8 mouse cellular contexts compared by ENCODE assay signal in the genomic region with DNA sequence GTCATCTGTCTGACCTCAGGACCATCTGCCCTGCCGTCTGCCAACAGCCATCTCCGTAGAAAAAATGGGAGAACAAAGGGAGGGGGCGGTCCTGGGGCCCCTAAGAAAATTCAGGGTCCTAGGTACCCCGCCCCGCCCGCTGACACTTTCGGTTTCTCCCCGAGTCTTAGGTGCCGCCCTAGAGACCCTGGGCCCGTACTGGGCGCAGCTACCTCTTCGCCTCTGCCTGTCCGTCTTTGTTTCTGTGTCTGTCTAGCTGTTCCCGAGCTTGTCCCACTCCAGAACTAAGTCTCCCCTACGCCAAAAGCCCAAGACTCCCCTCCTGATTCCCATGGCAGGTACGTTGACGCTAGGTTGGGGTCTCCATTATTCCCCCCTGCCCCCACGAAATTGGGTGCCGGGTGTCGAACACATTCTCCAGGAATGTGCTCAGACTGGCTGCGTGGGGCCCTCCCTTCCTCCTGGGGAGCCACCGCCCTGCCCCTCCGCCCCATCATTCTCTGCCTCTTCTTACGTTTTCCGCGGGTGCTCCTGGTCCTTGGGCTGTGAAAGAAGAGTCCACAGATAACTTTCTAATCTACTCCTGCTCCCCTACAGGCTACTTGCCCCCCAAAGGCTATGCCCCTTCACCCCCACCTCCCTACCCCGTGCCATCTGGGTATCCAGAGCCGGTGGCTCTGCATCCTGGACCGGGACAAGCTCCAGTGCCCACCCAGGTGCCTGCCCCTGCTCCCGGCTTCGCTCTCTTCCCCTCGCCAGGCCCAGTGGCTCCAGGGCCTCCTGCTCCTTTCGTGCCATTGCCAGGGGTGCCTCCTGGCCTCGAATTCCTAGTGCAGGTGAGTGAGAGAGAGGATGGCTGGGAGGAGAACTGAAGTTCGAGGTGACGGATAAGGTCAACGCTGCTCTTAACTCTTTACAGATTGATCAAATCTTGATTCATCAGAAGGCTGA. TPM values are rescaled to one million over a fixed set of nuclear protein-coding genes. Genes with fewer than 3 reads are reported as not detected.
DNase-seq lines count a peak whose midpoint lies in the region; ATAC-seq and TF ChIP-seq lines count a peak whose summit lies in the region.

No protein-coding gene starts in this region.

- WGBS in kidney, adult 2 months: 12% methylated on average over 37 of the region's 37 CpGs
- WGBS in forebrain, embryonic 13.5 days: 15% methylated on average over 36 of the region's 37 CpGs
- 9% methylated on average over 35 of the region's 37 CpGs for WGBS in lung, embryonic 16.5 days
- WGBS in stomach, embryonic 15.5 days: 10% methylated on average over 37 of the region's 37 CpGs

- no peaks in the 10 kb centered on the region for H3K27me3 ChIP-seq in kidney, adult 2 months (replicated peaks; ENCODE audit: control insufficient read depth, insufficient read depth, low read length)
- no peaks in the 10 kb centered on the region for H3K27me3 ChIP-seq in MEL (ENCODE audit: control insufficient read depth in 1 of 2, insufficient read depth in 2 of 2, low read length in 2 of 2)
- H3K27me3 ChIP-seq in forebrain, embryonic 13.5 days: no peaks in the 10 kb centered on the region
- H3K27me3 ChIP-seq in lung, embryonic 16.5 days (ENCODE audit: control insufficient read depth, insufficient read depth, low read depth, low read length): no peaks in the 10 kb centered on the region
- H3K27me3 ChIP-seq in stomach, embryonic 15.5 days (replicated peaks): no peaks in the 10 kb centered on the region

- H3K4me3 ChIP-seq in kidney, adult 2 months (ENCODE audit: insufficient read depth, low read depth, low read length): peak overlapping the region; percentile 65
- peak overlapping the region; percentile 60 to 86 for H3K4me3 ChIP-seq in MEL (ENCODE audit: control insufficient read depth in 1 of 2, insufficient read depth in 1 of 2, low read depth in 2 of 2, low read length in 2 of 2)
- H3K4me3 ChIP-seq in forebrain, embryonic 13.5 days: peak overlapping the region; percentile 73
- peak overlapping the region; percentile 89 for H3K4me3 ChIP-seq in lung, embryonic 16.5 days (ENCODE audit: low read length)
- peak overlapping the region; percentile 72 for H3K4me3 ChIP-seq in stomach, embryonic 15.5 days (replicated peaks)

- H3K4me1 ChIP-seq in kidney, adult 2 months (ENCODE audit: control insufficient read depth, insufficient read depth, low read length): peaks cover 8% of the 10 kb centered on the region; the same call in 1 of the 2 replicates
- H3K4me1 ChIP-seq in MEL (ENCODE audit: control insufficient read depth in 1 of 2, insufficient read depth in 2 of 2, low read length in 2 of 2): peaks cover 4 to 14% of the 10 kb centered on the region in 2 experiments; a peak in 2 of 4 replicates
- H3K4me1 ChIP-seq in forebrain, embryonic 13.5 days: peaks cover 31% of the 10 kb centered on the region
- H3K4me1 ChIP-seq in lung, embryonic 16.5 days (replicated peaks; ENCODE audit: control insufficient read depth, insufficient read depth, low read length): peaks cover 16% of the 10 kb centered on the region
- H3K4me1 ChIP-seq in stomach, embryonic 15.5 days: peaks cover 20% of the 10 kb centered on the region

- no peak for TF ChIP-seq POLR2A in kidney, adult 2 months (IDR thresholded peaks at IDR 0.05; ENCODE audit: low read depth, low read length)
- no peak for TF ChIP-seq POLR2A in MEL (IDR thresholded peaks at IDR 0.05; ENCODE audit: control insufficient read depth in 1 of 2, insufficient read depth in 1 of 2, low read depth in 1 of 2, low read length in 2 of 2, poor library complexity in 1 of 2)

- no peak for TF ChIP-seq RAD21 in MEL (IDR thresholded peaks at IDR 0.05; ENCODE audit: low read depth, low read length)

- peak; percentile 60 for ATAC-seq in forebrain, embryonic 13.5 days
- peak; percentile 58 for ATAC-seq in lung, embryonic 16.5 days (ENCODE audit: low read depth)
- ATAC-seq in stomach, embryonic 15.5 days (ENCODE audit: insufficient read depth, low FRiP score, low read depth): peak; percentile 44

- peak overlapping the region; percentile 72 for H3K4me2 ChIP-seq in forebrain, embryonic 13.5 days
- H3K4me2 ChIP-seq in lung, embryonic 16.5 days (ENCODE audit: low read depth, low read length): peak overlapping the region; percentile 96
- H3K4me2 ChIP-seq in stomach, embryonic 15.5 days: peak overlapping the region; percentile 84

- peak overlapping the region; percentile 79 for H3K9ac ChIP-seq in MEL (ENCODE audit: control insufficient read depth, low read depth, low read length, poor library complexity, severe bottlenecking)
- H3K9ac ChIP-seq in forebrain, embryonic 13.5 days: peak overlapping the region; percentile 84
- peak overlapping the region; percentile 80 for H3K9ac ChIP-seq in lung, embryonic 16.5 days (ENCODE audit: low read length)
- peak overlapping the region; percentile 59 for H3K9ac ChIP-seq in stomach, embryonic 15.5 days

- no peak for TF ChIP-seq EP300 in MEL (IDR thresholded peaks at IDR 0.05; ENCODE audit: low read depth in 1 of 2, low read length in 2 of 2)

- peak overlapping the region; percentile 37 for H3K27ac ChIP-seq in kidney, adult 2 months (ENCODE audit: insufficient read depth, low read depth, low read length)
- peak overlapping the region; percentile 53 for H3K27ac ChIP-seq in MEL (ENCODE audit: control insufficient read depth, low read depth, low read length)
- peak overlapping the region; percentile 94 for H3K27ac ChIP-seq in forebrain, embryonic 13.5 days
- peak overlapping the region; percentile 98 for H3K27ac ChIP-seq in lung, embryonic 16.5 days (ENCODE audit: low read length)
- H3K27ac ChIP-seq in stomach, embryonic 15.5 days: peak overlapping the region; percentile 93

- peaks cover 3% of the 10 kb centered on the region; the same call in 1 of the 2 replicates for H3K79me2 ChIP-seq in MEL (ENCODE audit: control insufficient read depth, insufficient read depth, low read length, poor library complexity)

- no peaks in the 10 kb centered on the region for H3K36me3 ChIP-seq in kidney, adult 2 months (ENCODE audit: control insufficient read depth, insufficient read depth, low read length)
- H3K36me3 ChIP-seq in MEL (ENCODE audit: control insufficient read depth in 1 of 2, insufficient read depth in 2 of 2, low read length in 2 of 2): peaks cover 0 to 2% of the 10 kb centered on the region in 2 experiments; a peak in 1 of 4 replicates
- H3K36me3 ChIP-seq in forebrain, embryonic 13.5 days (ENCODE audit: poor library complexity, severe bottlenecking): peaks cover 39% of the 10 kb centered on the region
- peaks cover 33% of the 10 kb centered on the region for H3K36me3 ChIP-seq in lung, embryonic 16.5 days (ENCODE audit: control insufficient read depth, insufficient read depth, low read length)
- H3K36me3 ChIP-seq in stomach, embryonic 15.5 days: peaks cover 37% of the 10 kb centered on the region

- no peak for TF ChIP-seq CTCF in kidney, adult 2 months (conservative IDR thresholded peaks at IDR 0.05; ENCODE audit: insufficient read depth, insufficient read length, low read depth, low read length)
- TF ChIP-seq CTCF in MEL (IDR thresholded peaks at IDR 0.05 in 2 of 3, conservative IDR thresholded peaks at IDR 0.05 in 1 of 3; ENCODE audit: control insufficient read depth in 1 of 3, insufficient read depth in 1 of 3, low read depth in 2 of 3, low read length in 3 of 3, poor library complexity in 1 of 3, severe bottlenecking in 1 of 3): no peak

- H3K9me3 ChIP-seq in MEL (replicated peaks; ENCODE audit: insufficient read depth, low read length): no peaks in the 10 kb centered on the region
- no peaks in the 10 kb centered on the region for H3K9me3 ChIP-seq in forebrain, embryonic 13.5 days (replicated peaks)
- no peaks in the 10 kb centered on the region for H3K9me3 ChIP-seq in lung, embryonic 16.5 days (ENCODE audit: control insufficient read depth, low read length)
- H3K9me3 ChIP-seq in stomach, embryonic 15.5 days: no peaks in the 10 kb centered on the region

- peak; percentile 32 for DNase-seq in kidney, adult 2 months
- no peak for DNase-seq in kidney, postnatal 25 days
- DNase-seq in MEL (ENCODE audit: low read depth, low spot score): peak; percentile 83
- peak; percentile 85 for DNase-seq in induced T-regulatory cell, adult 2 months (ENCODE audit: low read depth)
- DNase-seq in frontal cortex, postnatal 25 days (ENCODE audit: low spot score in 2 of 2): no peak

RNA-seq across cellular contexts. Expression of a gene that starts 0.8 kb away (rescaled TPM):
- 57.1 and 63.9 TPM in 2 replicates for polyA plus RNA-seq in kidney, adult 2 months (2012; rRNA removed)
- total RNA-seq in MEL (2012; rRNA removed): 3.8 and 4.6 TPM in 2 replicates
- 10 to 100 TPM in 1 of 2 experiments, not detected in 1; 26.0 TPM for polyA plus RNA-seq in MEL (2012; ENCODE audit: insufficient read depth in 1 of 2, insufficient read length in 2 of 2, low read depth in 1 of 2, low replicate concordance in 2 of 2, missing spikeins in 1 of 2)
- 44.1 and 45.4 TPM in 2 replicates for polyA plus RNA-seq in forebrain, embryonic 13.5 days (2015; fragmentation: Nextera tagmentation; extraction: Ambion mirVana)
- 115 and 137 TPM in 2 replicates for polyA plus RNA-seq in lung, embryonic 16.5 days (2015; fragmentation: Nextera tagmentation; extraction: Ambion mirVana)
- polyA plus RNA-seq in stomach, embryonic 15.5 days (2015; fragmentation: Nextera tagmentation; extraction: Ambion mirVana): 80.8 and 81.3 TPM in 2 replicates

RNA-seq across cellular contexts. Expression of a gene that starts 8.7 kb away (rescaled TPM):
- polyA plus RNA-seq in kidney, adult 2 months (2012; rRNA removed): 513 and 551 TPM in 2 replicates
- total RNA-seq in MEL (2012; rRNA removed): 176 and 190 TPM in 2 replicates
- 100 to 1,000 TPM in 1 of 2 experiments, not detected in 1; 181 TPM for polyA plus RNA-seq in MEL (2012; ENCODE audit: insufficient read depth in 1 of 2, insufficient read length in 2 of 2, low read depth in 1 of 2, low replicate concordance in 2 of 2, missing spikeins in 1 of 2)
- polyA plus RNA-seq in forebrain, embryonic 13.5 days (2015; fragmentation: Nextera tagmentation; extraction: Ambion mirVana): 340 and 360 TPM in 2 replicates
- polyA plus RNA-seq in lung, embryonic 16.5 days (2015; fragmentation: Nextera tagmentation; extraction: Ambion mirVana): 443 and 452 TPM in 2 replicates
- 400 and 416 TPM in 2 replicates for polyA plus RNA-seq in stomach, embryonic 15.5 days (2015; fragmentation: Nextera tagmentation; extraction: Ambion mirVana)

RNA-seq across cellular contexts. Expression of a gene that starts 9.4 kb away (rescaled TPM):
- polyA plus RNA-seq in kidney, adult 2 months (2012; rRNA removed): 6.4 and 7.8 TPM in 2 replicates
- 20.3 and 20.9 TPM in 2 replicates for total RNA-seq in MEL (2012; rRNA removed)
- 10 to 100 TPM; 29.8 to 43.3 TPM for polyA plus RNA-seq in MEL (2012; ENCODE audit: insufficient read depth in 1 of 2, insufficient read length in 2 of 2, low read depth in 1 of 2, low replicate concordance in 2 of 2, missing spikeins in 1 of 2)
- polyA plus RNA-seq in forebrain, embryonic 13.5 days (2015; fragmentation: Nextera tagmentation; extraction: Ambion mirVana): 16.6 and 17.0 TPM in 2 replicates
- polyA plus RNA-seq in lung, embryonic 16.5 days (2015; fragmentation: Nextera tagmentation; extraction: Ambion mirVana): 4.4 and 5.0 TPM in 2 replicates
- 6.3 and 7.4 TPM in 2 replicates for polyA plus RNA-seq in stomach, embryonic 15.5 days (2015; fragmentation: Nextera tagmentation; extraction: Ambion mirVana)

RNA-seq across cellular contexts. Expression of a gene that starts 11.5 kb away (rescaled TPM):
- polyA plus RNA-seq in kidney, adult 2 months (2012; rRNA removed): 7.9 and 9.3 TPM in 2 replicates
- 0.13 and 0.35 TPM in 2 replicates for total RNA-seq in MEL (2012; rRNA removed)
- polyA plus RNA-seq in MEL (2012; ENCODE audit: insufficient read depth in 1 of 2, insufficient read length in 2 of 2, low read depth in 1 of 2, low replicate concordance in 2 of 2, missing spikeins in 1 of 2): under 1 TPM in 1 of 2 experiments, not detected in 1; 0.25 TPM
- 0.09 and 0.20 TPM in 2 replicates for polyA plus RNA-seq in forebrain, embryonic 13.5 days (2015; fragmentation: Nextera tagmentation; extraction: Ambion mirVana)
- 10.8 and 11.8 TPM in 2 replicates for polyA plus RNA-seq in lung, embryonic 16.5 days (2015; fragmentation: Nextera tagmentation; extraction: Ambion mirVana)
- polyA plus RNA-seq in stomach, embryonic 15.5 days (2015; fragmentation: Nextera tagmentation; extraction: Ambion mirVana): 12.9 and 15.4 TPM in 2 replicates

RNA-seq across cellular contexts. Expression of a gene that starts 25.0 kb away (rescaled TPM):
- 0.28 and 0.38 TPM in 2 replicates for polyA plus RNA-seq in kidney, adult 2 months (2012; rRNA removed)
- total RNA-seq in MEL (2012; rRNA removed): 0.19 TPM in 1 of 2 replicates, not detected in the other
- under 1 TPM in 1 of 2 experiments, not detected in 1; 0.15 TPM for polyA plus RNA-seq in MEL (2012; ENCODE audit: insufficient read depth in 1 of 2, insufficient read length in 2 of 2, low read depth in 1 of 2, low replicate concordance in 2 of 2, missing spikeins in 1 of 2)
- 0.37 and 0.52 TPM in 2 replicates for polyA plus RNA-seq in forebrain, embryonic 13.5 days (2015; fragmentation: Nextera tagmentation; extraction: Ambion mirVana)
- polyA plus RNA-seq in lung, embryonic 16.5 days (2015; fragmentation: Nextera tagmentation; extraction: Ambion mirVana): not detected in 2 replicates
- polyA plus RNA-seq in stomach, embryonic 15.5 days (2015; fragmentation: Nextera tagmentation; extraction: Ambion mirVana): not detected in 2 replicates

Comparison
In these comparisons a context has a peak if more than half of its experiments do, and no peak if none do; other contexts are left out.
1. DNase-seq: peak in kidney, adult 2 months (single experiment), MEL (single experiment) and induced T-regulatory cell, adult 2 months (single experiment); none in kidney, postnatal 25 days (0 of 2) and frontal cortex, postnatal 25 days (0 of 2).
2. H3K27ac ChIP-seq: peak in every context shown above with its lines; median percentile 98 in lung, embryonic 16.5 days; 94 in forebrain, embryonic 13.5 days; 93 in stomach, embryonic 15.5 days; 53 in MEL; 37 in kidney, adult 2 months.
3. Peak in every context shown above with its lines, with median percentiles within 50 percentile points of each other: H3K4me3 ChIP-seq, H3K9ac ChIP-seq, ATAC-seq and H3K4me2 ChIP-seq.